Mouse (Mus musculus) hindbrain, embryonic 15.5 days (tissue): ENCODE results near the gene Cadps. TPM values are rescaled to one million over a fixed set of nuclear protein-coding genes. Genes with fewer than 3 reads are reported as not detected.

ENCODE experiments used
- ATAC-seq: fragments of 200-750 bp; cut with Nextera tagmentation; 2 replicates; pipeline ENCODE4 v1.8.0; 2017; ENCODE audit warnings: low read depth, moderate number of reproducible peaks, moderate TSS enrichment; ENCODE audit not compliant: low FRiP score
- H3K27ac ChIP-seq: fragments of 300-500 bp; sonication (generic); replicated peaks from 2 replicates; pipeline ENCODE4 v1.5.1; 2015; ENCODE audit warnings: mild to moderate bottlenecking, inconsistent platforms
- H3K27me3 ChIP-seq: fragments of 300-500 bp; sonication (generic); 2 replicates; pipeline ENCODE4 v1.6.1; 2015; ENCODE audit warnings: control low read depth, inconsistent platforms
- H3K36me3 ChIP-seq: fragments of 300-500 bp; sonication (generic); 2 replicates; pipeline ENCODE4 v1.6.1; 2015; ENCODE audit warnings: control low read depth, inconsistent platforms
- H3K4me1 ChIP-seq: fragments of 300-500 bp; sonication (generic); replicated peaks from 2 replicates; pipeline ENCODE4 v1.6.1; 2015; ENCODE audit warnings: control low read depth, inconsistent platforms
- H3K4me2 ChIP-seq: fragments of 300-500 bp; sonication (generic); 2 replicates; pipeline ENCODE4 v1.6.1; 2015; ENCODE audit warnings: moderate library complexity, mild to moderate bottlenecking, inconsistent platforms
- H3K4me3 ChIP-seq: fragments of 300-500 bp; sonication (generic); 2 replicates; pipeline ENCODE4 v1.5.1; 2015; ENCODE audit warnings: mild to moderate bottlenecking, inconsistent platforms
- H3K9ac ChIP-seq: fragments of 300-500 bp; sonication (generic); 2 replicates; pipeline ENCODE4 v1.6.1; 2015; ENCODE audit warnings: inconsistent platforms
- H3K9me3 ChIP-seq: fragments of 300-500 bp; sonication (generic); 2 replicates; pipeline ENCODE4 v1.6.1; 2016; ENCODE audit warnings: control low read depth, inconsistent platforms
- WGBS: fragments of 180-500 bp; shearing (Covaris S2); methylation state at CpG from one replicate; pipeline ENCODE4 v1.1.7; 2015; 5-methylcytosine and 5-hydroxymethylcytosine counted together
- polyA plus RNA-seq: library from polyadenylated mRNA; unstranded; fragments of >200 nt; fragmentation: Nextera tagmentation; extraction: Ambion mirVana; gene quantifications from 2 replicates; pipeline ENCODE4 v1.2.1, GENCODE M21; 2015

Gene Cadps
- polyA plus RNA-seq = 40.8 and 44.0 TPM in 2 replicates

DNA sequence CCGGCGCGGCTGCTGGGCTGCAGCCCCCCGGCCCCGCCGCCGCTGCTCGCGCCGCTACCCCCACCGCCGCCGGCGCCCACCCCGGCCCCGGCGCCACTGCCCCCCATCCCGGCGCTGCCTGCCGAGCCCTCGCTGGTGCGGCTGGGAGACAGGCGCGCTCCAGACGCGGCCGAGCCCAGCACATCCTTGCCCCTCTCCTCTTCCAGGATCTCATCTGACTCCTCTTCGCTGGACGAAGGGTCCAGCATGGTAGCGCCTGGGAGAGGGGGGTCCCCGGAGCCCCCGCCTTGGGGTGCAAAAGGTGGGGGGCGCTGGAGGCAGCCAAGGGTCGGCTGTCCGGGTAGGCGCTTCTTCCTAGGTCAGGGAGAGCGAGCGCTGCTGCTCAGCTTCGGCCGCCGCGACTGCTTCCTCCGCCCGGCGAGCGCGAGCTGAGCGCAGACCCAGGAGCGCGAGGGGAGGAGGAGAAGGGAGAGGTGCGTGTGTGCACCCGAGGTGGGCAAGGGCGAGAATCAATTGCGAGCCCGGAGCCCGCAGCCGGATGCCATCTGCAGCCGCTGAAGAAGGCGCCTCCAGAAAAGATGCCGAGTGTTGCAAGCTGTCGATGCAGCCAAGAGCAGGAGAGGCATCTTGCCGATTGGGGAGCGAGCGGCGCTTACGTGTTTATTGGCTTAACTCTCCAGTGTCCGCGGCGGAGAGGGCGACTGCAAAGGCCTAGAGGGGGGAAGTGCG is at the start of gene Cadps:
Gene Cadps, minus strand, starts transcription at position 589 of the 729 bp plus-strand sequence.
- peak within 1 kb of the TSS; percentile 99 for H3K9ac ChIP-seq
- peak; percentile 81 for ATAC-seq
- peaks cover 36% of the 10 kb centered on the region for H3K4me1 ChIP-seq
- H3K4me2 ChIP-seq = peak within 1 kb of the TSS; percentile 73
- H3K27me3 ChIP-seq = no peaks in the 10 kb centered on the region
- WGBS = under 1% methylated on average over 71 of the region's 71 CpGs
- H3K4me3 ChIP-seq = peak within 1 kb of the TSS; percentile 62
- H3K27ac ChIP-seq = peak within 1 kb of the TSS; percentile 99
- H3K36me3 ChIP-seq = no peaks in the 10 kb centered on the region
- no peaks in the 10 kb centered on the region for H3K9me3 ChIP-seq

DNA sequence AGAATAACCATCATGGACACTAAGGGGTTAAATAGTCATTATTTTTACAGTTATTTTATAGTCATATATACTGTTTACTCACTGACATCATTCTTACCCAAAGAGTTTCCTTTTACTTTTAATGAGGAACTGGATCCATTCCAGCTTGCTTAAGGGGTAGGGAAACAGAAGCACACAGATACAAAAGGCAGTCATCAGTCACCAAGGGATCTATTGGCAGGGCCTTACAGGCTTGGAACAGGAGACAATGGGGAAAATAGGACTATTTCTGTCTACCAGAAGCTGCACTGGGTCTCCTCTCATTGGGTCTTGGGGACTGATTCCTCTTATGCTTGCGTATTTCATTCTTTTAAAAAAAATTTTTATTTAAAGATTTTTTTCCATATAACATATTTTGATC is 46.7 kb upstream of the Cadps start:
- H3K4me1 ChIP-seq = no peaks in the 10 kb centered on the region
- ATAC-seq = no peak
- no peak overlapping the region for H3K4me2 ChIP-seq
- H3K9me3 ChIP-seq = no peaks in the 10 kb centered on the region
- no peak overlapping the region for H3K9ac ChIP-seq
- no peaks in the 10 kb centered on the region for H3K36me3 ChIP-seq
- no peak overlapping the region for H3K27ac ChIP-seq
- no peak overlapping the region for H3K4me3 ChIP-seq
- WGBS = 84% methylated on average over 1 of the region's 1 CpGs
- no peaks in the 10 kb centered on the region for H3K27me3 ChIP-seq

DNA sequence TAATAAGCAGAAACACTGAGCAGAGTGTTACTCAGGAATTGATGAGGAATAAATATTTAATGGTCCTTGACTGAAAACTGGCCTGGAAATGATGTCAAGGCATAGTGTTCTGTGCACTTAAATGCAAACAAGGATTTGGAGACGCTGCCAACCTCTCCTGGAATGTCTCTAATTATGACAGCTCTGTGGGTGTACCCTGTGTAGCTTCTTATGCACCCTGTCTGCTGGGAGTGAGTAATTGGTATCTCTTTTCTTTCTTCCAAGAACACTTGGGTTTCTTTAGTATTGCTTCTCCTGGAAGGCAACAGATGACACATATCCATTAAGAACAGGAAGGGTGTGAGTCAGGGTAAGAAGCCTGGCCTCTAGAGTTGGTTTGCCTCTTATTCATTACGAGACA is 42.4 kb upstream of the Cadps start:
- no peak overlapping the region for H3K9ac ChIP-seq
- H3K9me3 ChIP-seq = no peaks in the 10 kb centered on the region
- ATAC-seq = no peak
- H3K4me2 ChIP-seq = no peak overlapping the region
- no peaks in the 10 kb centered on the region for H3K27me3 ChIP-seq
- H3K27ac ChIP-seq = no peak overlapping the region
- H3K36me3 ChIP-seq = no peaks in the 10 kb centered on the region
- no peaks in the 10 kb centered on the region for H3K4me1 ChIP-seq
- H3K4me3 ChIP-seq = no peak overlapping the region
- WGBS = 73% methylated on average over 2 of the region's 2 CpGs

DNA sequence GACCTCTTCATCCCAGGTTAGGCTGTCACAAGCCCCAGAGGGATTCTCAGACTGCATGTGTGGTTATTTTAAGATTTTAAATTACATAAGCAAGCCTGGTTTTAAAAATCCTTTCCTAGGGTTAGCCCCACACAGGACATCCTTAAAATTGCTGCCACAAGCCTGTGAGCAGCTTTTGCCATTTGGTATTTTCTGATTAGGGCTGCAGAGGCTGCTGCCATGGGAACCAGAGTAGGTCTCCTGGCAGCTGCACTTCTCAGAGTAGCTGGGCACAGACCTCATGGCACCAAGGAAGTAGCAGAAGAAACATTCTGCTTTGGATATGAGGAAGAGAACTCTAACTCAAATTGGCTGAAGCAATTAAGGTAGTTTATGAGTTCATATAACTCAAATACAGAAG is 21.0 kb upstream of the Cadps start:
- Histone ChIP-seq H3K9ac (no peak overlapping the region), H3K27ac (no peak overlapping the region), H3K36me3 (no peaks in the 10 kb centered on the region), H3K27me3 (no peaks in the 10 kb centered on the region), H3K4me3 (no peak overlapping the region), H3K9me3 (no peaks in the 10 kb centered on the region), H3K4me1 (no peaks in the 10 kb centered on the region), H3K4me2 (no peak overlapping the region)
- ATAC-seq = no peak

DNA sequence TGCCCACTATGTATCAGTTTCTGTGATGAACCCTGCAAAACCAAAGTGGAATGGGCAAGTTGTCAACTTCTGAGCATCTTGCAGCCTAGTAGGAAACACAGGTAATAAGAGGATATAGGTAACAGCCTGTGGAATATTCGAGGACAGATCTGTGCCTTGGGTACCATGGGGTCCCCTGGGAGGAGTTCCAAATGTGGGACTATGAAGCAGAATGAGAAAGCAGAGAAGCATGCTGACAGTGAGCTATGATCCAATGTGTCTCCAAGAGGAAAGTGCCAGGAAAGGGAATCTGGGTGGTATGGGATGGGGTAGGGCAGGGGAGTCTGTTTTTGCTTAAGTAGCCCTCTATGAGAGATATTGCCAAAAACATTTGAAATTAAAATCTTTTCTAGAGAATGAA is 16.6 kb upstream of the Cadps start:
- Histone ChIP-seq H3K36me3 (no peaks in the 10 kb centered on the region), H3K9me3 (no peaks in the 10 kb centered on the region), H3K9ac (no peak overlapping the region), H3K4me2 (no peak overlapping the region), H3K27me3 (no peaks in the 10 kb centered on the region), H3K4me1 (no peaks in the 10 kb centered on the region), H3K4me3 (no peak overlapping the region), H3K27ac (no peak overlapping the region)
- ATAC-seq = no peak
- 74% methylated on average over 1 of the region's 1 CpGs for WGBS

DNA sequence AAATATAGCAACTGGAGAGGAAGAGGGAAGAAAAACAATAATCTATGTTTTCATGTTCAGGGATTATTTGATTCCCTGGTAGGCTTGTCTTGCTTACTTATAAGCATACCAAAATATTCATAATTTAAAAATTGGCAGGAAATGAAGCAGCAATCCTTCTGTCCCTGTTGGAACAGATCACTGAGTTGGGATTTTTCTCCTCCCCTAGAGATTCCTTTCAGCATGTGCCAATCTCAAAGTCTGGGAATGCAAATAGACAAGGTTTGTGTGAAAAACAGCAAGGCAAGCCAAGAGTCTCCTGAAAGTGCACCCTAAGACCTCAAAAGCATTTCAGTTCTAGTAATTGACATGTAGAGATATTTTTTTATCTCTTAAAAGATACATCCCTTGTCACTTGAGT is 16.1 kb upstream of the Cadps start:
- no peak for ATAC-seq
- H3K36me3 ChIP-seq = no peaks in the 10 kb centered on the region

DNA sequence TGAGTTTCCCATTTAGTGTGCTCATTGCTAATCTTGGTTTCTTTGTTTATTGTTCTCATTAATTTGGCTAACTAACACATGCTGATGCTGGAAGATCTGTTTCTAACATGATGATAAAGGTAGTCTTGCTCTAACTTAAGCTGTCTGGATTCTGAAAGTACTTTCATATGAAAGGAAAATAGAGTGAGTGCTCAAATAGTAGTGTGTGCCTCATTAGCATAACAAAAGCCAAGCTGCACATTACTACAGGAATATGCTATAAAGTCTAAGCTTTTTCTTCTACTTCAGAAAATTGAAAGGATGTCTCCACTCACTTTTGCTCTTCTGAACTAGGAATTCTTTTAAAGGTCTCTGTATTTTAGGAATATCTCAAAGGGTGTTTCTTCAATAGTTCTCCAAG is 15.4 kb upstream of the Cadps start:
- no peak for ATAC-seq
- Histone ChIP-seq H3K4me1 (no peaks in the 10 kb centered on the region), H3K9ac (no peak overlapping the region), H3K27ac (no peak overlapping the region), H3K4me3 (no peak overlapping the region), H3K36me3 (no peaks in the 10 kb centered on the region), H3K27me3 (no peaks in the 10 kb centered on the region), H3K9me3 (no peaks in the 10 kb centered on the region), H3K4me2 (no peak overlapping the region)

More for the DNA sequence above, 16.1 kb upstream of the Cadps start:
- no peak overlapping the region for H3K4me2 ChIP-seq
- H3K9me3 ChIP-seq = no peaks in the 10 kb centered on the region
- H3K27ac ChIP-seq = no peak overlapping the region
- no peak overlapping the region for H3K9ac ChIP-seq
- no peak overlapping the region for H3K4me3 ChIP-seq
- H3K27me3 ChIP-seq = no peaks in the 10 kb centered on the region
- no peaks in the 10 kb centered on the region for H3K4me1 ChIP-seq

DNA sequence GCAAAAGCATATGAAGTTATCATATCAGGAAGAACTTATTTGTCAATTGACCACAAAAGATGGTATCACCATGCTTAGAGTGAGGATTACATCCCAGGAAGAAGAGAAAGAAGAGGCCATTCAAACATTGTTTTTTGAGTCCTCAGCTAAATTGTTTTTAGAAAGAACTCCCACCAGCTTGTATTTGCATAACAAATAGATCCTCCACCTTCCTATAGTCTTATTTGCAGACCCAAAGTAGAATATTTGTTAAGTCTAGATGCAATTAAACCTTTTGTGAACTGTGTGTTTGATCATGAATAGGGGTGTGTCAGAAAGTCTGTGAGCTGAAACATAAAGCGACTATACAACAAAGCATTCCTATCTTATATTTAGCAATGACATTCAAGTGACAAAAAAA is 15.0 kb upstream of the Cadps start:
- Histone ChIP-seq H3K4me1 (no peaks in the 10 kb centered on the region), H3K4me3 (no peak overlapping the region), H3K27ac (no peak overlapping the region), H3K9ac (no peak overlapping the region), H3K4me2 (no peak overlapping the region), H3K27me3 (no peaks in the 10 kb centered on the region), H3K36me3 (no peaks in the 10 kb centered on the region), H3K9me3 (no peaks in the 10 kb centered on the region)
- WGBS = 10% methylated on average over 1 of the region's 1 CpGs
- ATAC-seq = no peak

DNA sequence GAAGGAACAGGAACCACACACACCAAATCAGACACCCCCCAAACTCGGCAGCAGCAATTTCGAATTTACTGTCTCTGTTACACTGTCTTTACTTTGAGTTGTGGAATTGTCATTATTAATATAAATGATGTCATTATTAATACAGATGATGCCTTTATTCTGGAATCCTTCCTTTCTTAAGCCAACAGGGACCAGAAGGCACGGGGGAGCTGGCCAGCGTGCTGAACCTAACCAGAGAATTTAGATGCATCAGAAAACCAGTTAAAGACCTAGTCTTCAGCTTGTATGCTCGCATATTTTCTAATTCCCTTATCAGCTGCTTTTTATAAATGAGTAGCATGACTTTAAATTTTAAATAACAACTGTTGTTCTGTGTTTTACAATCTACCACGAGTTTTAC is 902 bp upstream of the Cadps start:
- Histone ChIP-seq H3K9ac (no peak overlapping the region), H3K36me3 (no peaks in the 10 kb centered on the region), H3K4me3 (peak overlapping the region; percentile 62), H3K9me3 (no peaks in the 10 kb centered on the region), H3K27me3 (no peaks in the 10 kb centered on the region), H3K4me2 (peak overlapping the region; percentile 73), H3K27ac (peak overlapping the region; percentile 99), H3K4me1 (peaks cover 26% of the 10 kb centered on the region)
- no peak for ATAC-seq
- WGBS = 15% methylated on average over 6 of the region's 6 CpGs

DNA sequence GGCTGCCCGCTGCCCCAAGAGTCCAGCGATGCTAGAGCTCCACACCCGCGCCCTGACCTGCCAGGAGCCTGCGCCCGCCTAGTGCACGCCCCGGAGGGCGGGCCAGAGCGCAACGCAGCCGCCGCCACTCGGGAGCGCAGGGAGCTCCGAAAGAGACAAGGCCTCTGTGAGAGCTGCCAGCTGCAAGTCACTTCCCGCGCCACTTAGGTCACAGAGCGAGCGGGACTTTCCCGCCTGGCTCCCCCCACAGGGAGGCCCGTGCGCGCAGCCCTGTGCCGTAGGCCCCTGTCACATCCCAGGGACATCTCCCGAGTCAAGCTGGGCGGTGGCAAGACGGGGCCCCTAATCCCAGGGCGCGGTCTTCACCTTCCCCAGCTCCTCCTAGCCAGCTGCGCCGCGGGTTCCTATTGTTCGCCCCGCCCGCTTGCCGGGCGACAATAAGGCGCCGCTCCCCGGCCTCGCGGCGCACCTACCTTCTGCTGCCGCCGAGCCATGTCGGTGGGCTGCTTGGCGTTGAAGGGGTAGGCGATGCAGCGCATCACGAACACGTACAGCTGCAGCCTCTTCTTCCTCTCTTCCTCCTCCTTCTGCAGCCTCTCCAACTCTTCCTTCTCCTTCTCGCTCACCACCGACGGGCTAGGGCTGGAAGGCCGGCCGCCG is 918 bp downstream of the Cadps start:
- Histone ChIP-seq H3K36me3 (no peaks in the 10 kb centered on the region), H3K9ac (peak overlapping the region; percentile 99), H3K27me3 (no peaks in the 10 kb centered on the region), H3K4me2 (peak overlapping the region; percentile 73), H3K9me3 (no peaks in the 10 kb centered on the region), H3K4me1 (peaks cover 39% of the 10 kb centered on the region), H3K4me3 (peak overlapping the region; percentile 62), H3K27ac (peak overlapping the region; percentile 99)
- 0% methylated on average over 55 of the region's 58 CpGs for WGBS
- peak; percentile 81 for ATAC-seq

DNA sequence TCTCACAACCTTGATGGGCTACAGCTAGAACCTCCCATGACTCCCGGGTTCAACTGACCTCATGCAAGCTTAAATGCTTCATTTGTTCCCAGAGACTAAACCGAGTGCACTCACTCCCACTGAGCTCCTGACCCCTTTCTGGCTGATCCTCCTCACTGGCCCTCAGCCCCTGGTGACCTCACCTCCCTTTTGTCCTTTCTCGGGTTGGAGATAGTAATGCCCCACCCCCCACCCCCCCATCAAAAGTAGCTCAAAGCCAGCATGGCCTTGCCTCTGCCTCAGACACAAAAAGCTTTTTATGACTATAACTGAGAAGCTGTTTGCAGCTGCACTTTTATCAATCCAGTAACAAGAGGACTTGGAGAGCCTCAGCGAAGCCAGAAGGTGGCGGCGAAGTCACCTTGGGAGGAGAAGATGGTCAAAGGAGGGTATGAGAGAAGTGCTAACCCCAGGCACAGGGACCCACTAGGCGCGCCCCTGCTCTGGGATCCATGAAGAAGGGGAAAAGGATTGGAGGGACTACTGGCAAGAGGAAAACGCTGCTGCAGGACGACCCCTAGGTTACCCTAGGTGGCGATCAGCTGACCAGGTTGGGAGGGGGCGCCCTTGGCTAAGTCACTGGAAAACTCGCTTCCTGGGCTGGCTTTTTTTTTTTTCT is 1.6 kb downstream of the Cadps start:
- Histone ChIP-seq H3K9ac (peak overlapping the region; percentile 99), H3K36me3 (no peaks in the 10 kb centered on the region), H3K27me3 (no peaks in the 10 kb centered on the region), H3K4me3 (peak overlapping the region; percentile 62), H3K27ac (peak overlapping the region; percentile 99), H3K4me2 (peak overlapping the region; percentile 73), H3K4me1 (peaks cover 39% of the 10 kb centered on the region), H3K9me3 (no peaks in the 10 kb centered on the region)
- WGBS = under 1% methylated on average over 13 of the region's 13 CpGs
- ATAC-seq = peak; percentile 54

DNA sequence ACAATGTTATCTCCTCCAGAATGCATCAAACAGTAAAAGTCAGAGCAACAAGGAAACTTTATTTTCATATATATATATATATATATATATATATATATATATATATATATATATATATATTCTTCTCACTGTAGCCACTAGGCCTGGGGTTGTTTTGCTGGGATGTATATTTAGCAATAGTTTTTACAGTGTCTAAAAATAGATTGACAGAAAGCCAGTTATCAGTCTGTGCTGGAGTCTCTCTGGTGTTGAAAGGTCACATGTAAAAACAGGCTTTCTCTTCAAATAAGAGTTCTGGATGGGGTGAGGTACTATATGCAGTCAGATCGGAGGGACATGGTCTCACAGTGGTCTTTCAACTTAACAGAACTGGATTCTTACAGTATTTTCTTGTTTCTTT is 2.7 kb downstream of the Cadps start:
- H3K4me2 ChIP-seq = peak overlapping the region; percentile 73
- no peak overlapping the region; the same call in 1 of the 2 replicates for H3K9ac ChIP-seq
- WGBS = 63% methylated on average over 1 of the region's 1 CpGs
- no peak for ATAC-seq
- no peaks in the 10 kb centered on the region for H3K27me3 ChIP-seq
- H3K9me3 ChIP-seq = no peaks in the 10 kb centered on the region
- peaks cover 39% of the 10 kb centered on the region for H3K4me1 ChIP-seq
- H3K27ac ChIP-seq = no peak overlapping the region
- no peaks in the 10 kb centered on the region for H3K36me3 ChIP-seq
- peak overlapping the region; percentile 62 for H3K4me3 ChIP-seq
